Mouse (Mus musculus): ENCODE data around the gene Ccdc115. TPM values are rescaled to one million over a fixed set of nuclear protein-coding genes. Genes with fewer than 3 reads are reported as not detected.
"Not testable (repeated sequence)": the region's sequence is repeated elsewhere in the genome, so short reads cannot be mapped to it uniquely, and the experiment has no call there.

Gene Ccdc115
- polyA plus RNA-seq, 1 experiment from 2014 or later, result 21.0 TPM

DNA sequence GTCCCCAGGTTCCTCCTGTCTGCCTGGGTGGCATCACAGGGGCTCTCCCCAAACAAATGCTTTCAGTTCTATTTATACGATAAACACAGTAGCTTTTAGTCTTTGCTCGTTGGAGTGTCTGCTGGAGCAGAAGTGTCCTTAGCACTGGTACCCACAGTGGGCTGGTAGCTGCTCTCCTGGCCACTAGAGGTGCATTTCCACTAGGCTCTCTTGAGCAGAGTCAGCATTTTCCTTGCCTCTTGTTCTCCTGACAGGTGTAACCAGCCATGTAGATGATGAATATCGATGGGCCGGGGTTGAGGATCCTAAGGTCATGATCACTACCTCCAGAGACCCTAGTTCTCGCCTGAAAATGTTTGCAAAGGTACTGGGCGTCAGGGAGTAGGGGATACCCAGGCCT lies 3.7 kb upstream of the Ccdc115 start:
- no peak for DNase-seq
- Histone ChIP-seq H3K4me1 (ENCODE audit: insufficient read depth) (peaks cover 9% of the 10 kb centered on the region), H3K27me3 (ENCODE audit: insufficient read depth, low read length) (no peaks in the 10 kb centered on the region), H3K9ac (replicated peaks) (no peak overlapping the region), H3K4me2 (ENCODE audit: low read depth, low read length) (no peak overlapping the region), H3K27ac (ENCODE audit: low read depth) (no peak overlapping the region), H3K4me3 (ENCODE audit: low read depth, low read length) (no peak overlapping the region), H3K36me3 (replicated peaks; ENCODE audit: insufficient read depth, low read length) (peaks cover 39% of the 10 kb centered on the region), H3K9me3 (ENCODE audit: low read length) (no peaks in the 10 kb centered on the region)
- 85% methylated on average over 6 of the region's 6 CpGs for WGBS (ENCODE audit: insufficient replicate concordance)
- no peak for TF ChIP-seq EP300 (IDR thresholded peaks at IDR 0.05; ENCODE audit: low read depth)
- no peak for TF ChIP-seq CTCF (IDR thresholded peaks at IDR 0.05; ENCODE audit: low read depth)
- no peak for ATAC-seq

DNA sequence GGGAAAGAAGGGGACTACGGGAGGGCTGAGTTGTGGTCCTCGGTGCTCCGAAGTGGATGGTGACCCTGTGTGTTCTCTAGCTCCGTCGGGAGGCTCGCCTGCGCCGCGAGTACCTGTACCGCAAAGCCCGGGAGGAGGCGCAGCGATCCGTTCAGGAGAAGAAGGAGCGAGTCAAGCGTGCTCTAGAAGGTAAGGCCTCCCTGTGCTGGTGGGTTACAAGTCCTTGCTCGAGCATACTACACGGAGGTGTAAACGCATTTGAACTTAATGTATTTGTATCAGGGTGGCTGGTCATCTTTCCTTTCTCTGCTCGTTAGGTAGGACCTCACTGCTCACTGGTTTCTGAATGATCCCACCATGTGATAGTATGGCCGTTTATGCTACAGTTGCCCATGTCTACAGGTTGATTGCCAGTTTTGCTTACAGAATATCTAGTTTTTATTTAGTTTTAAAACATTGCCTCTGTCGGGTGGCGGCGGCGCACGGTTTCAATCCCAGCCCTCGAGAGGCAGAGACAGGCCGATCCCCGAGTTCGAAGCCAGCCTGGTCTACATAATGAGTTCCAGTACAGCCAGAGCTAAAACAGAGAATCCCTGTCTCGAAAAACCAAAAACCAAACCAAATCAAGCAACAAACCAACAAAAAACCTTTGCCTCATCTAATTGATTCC lies 624 bp upstream of the Ccdc115 start:
- Histone ChIP-seq H3K4me2 (ENCODE audit: low read depth, low read length) (peak overlapping the region; percentile 67), H3K4me3 (ENCODE audit: low read depth, low read length) (peak overlapping the region; percentile 59), H3K4me1 (ENCODE audit: insufficient read depth) (peaks cover 9% of the 10 kb centered on the region), H3K9ac (replicated peaks) (peak overlapping the region; percentile 49), H3K36me3 (replicated peaks; ENCODE audit: insufficient read depth, low read length) (peaks cover 33% of the 10 kb centered on the region), H3K27me3 (ENCODE audit: insufficient read depth, low read length) (no peaks in the 10 kb centered on the region), H3K27ac (ENCODE audit: low read depth) (peak overlapping the region; percentile 23), H3K9me3 (ENCODE audit: low read length) (no peaks in the 10 kb centered on the region)
- TF ChIP-seq EP300 (IDR thresholded peaks at IDR 0.05; ENCODE audit: low read depth) (no peak), CTCF (IDR thresholded peaks at IDR 0.05; ENCODE audit: low read depth) (peak; percentile 50)
- WGBS (ENCODE audit: insufficient replicate concordance), result 4% methylated on average over 31 of the region's 31 CpGs
- DNase-seq (peak; percentile 25), ATAC-seq (peak; percentile 28)

DNA sequence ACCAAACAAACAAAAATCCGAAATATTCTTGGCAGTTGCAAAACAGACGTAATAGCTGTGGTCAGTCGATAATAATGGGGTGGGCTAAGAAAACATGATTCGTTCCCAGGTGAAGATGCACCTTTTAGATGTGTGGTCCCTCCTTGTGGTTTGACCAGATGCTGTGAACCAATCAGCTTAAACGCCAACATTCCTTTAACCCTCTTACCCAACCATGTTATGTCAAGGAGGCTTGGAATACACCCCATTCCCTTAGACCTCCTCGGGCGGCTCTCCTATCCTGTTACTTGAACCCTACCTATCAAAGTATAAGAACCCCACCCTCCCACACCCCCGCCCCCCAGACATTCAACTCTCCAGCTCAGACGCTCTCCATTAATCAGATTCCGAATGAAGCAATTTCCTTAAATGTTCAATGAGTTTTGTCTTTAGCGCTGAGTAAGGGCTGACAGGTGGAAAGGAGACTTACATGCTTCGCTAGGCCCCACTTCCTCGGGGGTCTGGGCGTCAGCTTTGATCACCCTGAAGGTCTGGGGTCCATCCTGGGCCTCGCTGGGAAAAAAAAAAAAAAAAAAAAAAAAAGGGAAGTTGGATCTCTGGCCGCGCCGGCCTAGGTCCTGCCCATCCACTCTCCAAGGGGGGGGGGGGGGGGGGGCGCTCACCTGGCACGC lies 956 bp downstream of the Ccdc115 start:
- Histone ChIP-seq H3K9ac (replicated peaks) (peak overlapping the region; percentile 63), H3K4me1 (ENCODE audit: insufficient read depth) (peaks cover 13% of the 10 kb centered on the region), H3K4me3 (ENCODE audit: low read depth, low read length) (peak overlapping the region; percentile 59), H3K27me3 (ENCODE audit: insufficient read depth, low read length) (no peaks in the 10 kb centered on the region), H3K4me2 (ENCODE audit: low read depth, low read length) (peak overlapping the region; percentile 95), H3K36me3 (replicated peaks; ENCODE audit: insufficient read depth, low read length) (peaks cover 17% of the 10 kb centered on the region), H3K9me3 (ENCODE audit: low read length) (no peaks in the 10 kb centered on the region), H3K27ac (ENCODE audit: low read depth) (no peak overlapping the region)
- 40% methylated on average over 14 of the region's 20 CpGs for WGBS (ENCODE audit: insufficient replicate concordance)
- ATAC-seq (no peak), DNase-seq (no peak)
- no peak for TF ChIP-seq CTCF (IDR thresholded peaks at IDR 0.05; ENCODE audit: low read depth)
- TF ChIP-seq EP300 (IDR thresholded peaks at IDR 0.05; ENCODE audit: low read depth), result no peak

DNA sequence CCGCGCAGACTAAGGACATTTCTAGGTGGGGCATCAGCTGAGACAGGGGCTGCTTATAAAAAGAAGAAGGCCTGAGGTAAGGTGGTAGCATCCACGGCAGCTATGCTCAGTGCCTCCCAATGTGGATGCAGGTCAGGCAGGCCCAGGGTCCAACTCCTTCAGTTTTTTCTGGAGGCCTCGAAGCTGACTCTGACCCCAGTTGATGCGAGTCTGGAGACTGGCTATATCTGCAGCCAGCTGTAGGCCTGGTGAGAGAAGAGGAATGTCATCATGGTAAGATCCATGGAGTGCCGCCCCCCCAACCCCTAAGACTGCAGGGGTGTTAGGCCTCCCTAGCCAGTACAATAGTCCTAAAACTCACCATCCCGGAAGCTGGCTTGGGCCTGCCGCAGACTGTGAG lies 2.1 kb downstream of the Ccdc115 start:
- H3K27me3 ChIP-seq (ENCODE audit: insufficient read depth, low read length); H3K27ac ChIP-seq (ENCODE audit: low read depth); ATAC-seq; H3K9me3 ChIP-seq (ENCODE audit: low read length); H3K4me3 ChIP-seq (ENCODE audit: low read depth, low read length); H3K9ac ChIP-seq (replicated peaks); H3K4me2 ChIP-seq (ENCODE audit: low read depth, low read length); H3K36me3 ChIP-seq (replicated peaks; ENCODE audit: insufficient read depth, low read length); DNase-seq: not testable (repeated sequence)
- 93% methylated on average over 8 of the region's 8 CpGs for WGBS (ENCODE audit: insufficient replicate concordance)
- peaks cover 16% of the 10 kb centered on the region for H3K4me1 ChIP-seq (ENCODE audit: insufficient read depth)

DNA sequence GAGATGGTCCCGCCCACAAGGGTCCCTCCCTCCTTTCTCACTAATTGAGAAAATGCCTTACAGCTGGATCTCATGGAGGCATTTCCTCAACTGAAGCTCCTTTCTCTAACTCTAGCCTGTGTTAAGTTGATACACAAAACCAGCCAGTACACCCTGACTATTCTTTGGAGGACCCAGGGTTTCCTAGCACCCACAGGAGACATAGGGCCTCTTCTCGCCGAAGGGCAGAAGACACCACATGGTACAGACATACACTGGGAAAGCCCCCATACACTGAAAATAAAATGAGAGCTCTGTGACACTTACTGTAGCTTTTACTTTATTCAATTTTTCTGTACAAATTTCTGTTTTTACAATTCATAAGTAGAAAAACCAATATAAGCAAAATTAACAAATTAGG lies 3.1 kb downstream of the Ccdc115 start:
- DNase-seq (no peak), ATAC-seq (no peak)
- no peak for TF ChIP-seq EP300 (IDR thresholded peaks at IDR 0.05; ENCODE audit: low read depth)
- no peak for TF ChIP-seq CTCF (IDR thresholded peaks at IDR 0.05; ENCODE audit: low read depth)
- peaks cover 10% of the 10 kb centered on the region for H3K9me3 ChIP-seq (ENCODE audit: low read length)
- 71% methylated on average over 3 of the region's 3 CpGs for WGBS (ENCODE audit: insufficient replicate concordance)
- no peak overlapping the region for H3K9ac ChIP-seq (replicated peaks)
- H3K36me3 ChIP-seq (replicated peaks; ENCODE audit: insufficient read depth, low read length), result 0 out of 2 replicates have a peak, but pooled peaks cover 2% of the 10 kb centered on the region
- no peak overlapping the region for H3K4me3 ChIP-seq (ENCODE audit: low read depth, low read length)
- H3K4me1 ChIP-seq (ENCODE audit: insufficient read depth), result peaks cover 16% of the 10 kb centered on the region
- no peaks in the 10 kb centered on the region for H3K27me3 ChIP-seq (ENCODE audit: insufficient read depth, low read length)
- no peak overlapping the region for H3K27ac ChIP-seq (ENCODE audit: low read depth)
- no peak overlapping the region for H3K4me2 ChIP-seq (ENCODE audit: low read depth, low read length)

DNA sequence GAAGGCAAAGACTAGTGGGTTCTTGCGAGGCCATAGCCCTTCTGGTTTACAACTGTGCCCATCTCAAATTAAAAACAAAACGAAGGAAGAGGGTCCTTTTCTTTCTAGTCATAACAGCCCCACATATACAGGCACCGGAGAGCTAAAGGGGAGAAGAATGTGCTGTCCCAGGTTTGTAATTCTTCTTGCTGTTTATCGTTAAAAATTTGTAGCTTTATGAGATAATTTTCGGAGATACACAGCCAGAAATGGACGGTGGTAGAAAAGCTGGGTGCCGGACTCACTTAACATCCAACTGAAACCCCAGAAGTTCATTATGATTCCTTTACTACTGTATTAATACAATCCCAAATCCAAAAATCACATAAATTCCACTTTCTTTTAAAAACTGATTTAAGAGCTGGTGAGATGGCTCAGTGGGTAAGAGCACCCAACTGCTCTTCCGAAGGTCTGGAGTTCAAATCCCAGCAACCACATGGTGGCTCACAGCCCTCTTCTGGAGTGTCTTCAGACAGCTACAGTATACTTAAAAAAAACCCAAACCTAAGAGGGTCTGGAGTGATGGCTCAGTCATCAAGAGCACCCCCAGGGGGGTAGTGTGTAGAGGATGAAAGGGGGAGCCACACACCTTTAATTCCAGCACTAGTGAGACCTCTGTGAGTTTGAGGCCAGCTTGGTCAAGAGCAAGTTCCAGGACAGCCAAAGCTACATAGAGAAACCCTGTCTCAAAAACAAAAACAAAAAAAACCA lies 3.9 kb downstream of the Ccdc115 start:
- peaks cover 16% of the 10 kb centered on the region for H3K4me1 ChIP-seq (ENCODE audit: insufficient read depth)
- H3K9me3 ChIP-seq (ENCODE audit: low read length), result peaks cover 18% of the 10 kb centered on the region
- H3K36me3 ChIP-seq (replicated peaks; ENCODE audit: insufficient read depth, low read length), result peaks cover 2% of the 10 kb centered on the region; the same call in 1 of the 2 replicates
- H3K27ac ChIP-seq (ENCODE audit: low read depth), result peak overlapping the region; percentile 46; the same call in 1 of the 2 replicates
- DNase-seq (no peak), ATAC-seq (no peak)
- no peaks in the 10 kb centered on the region for H3K27me3 ChIP-seq (ENCODE audit: insufficient read depth, low read length)
- WGBS (ENCODE audit: insufficient replicate concordance), result 33% methylated on average over 8 of the region's 8 CpGs
- TF ChIP-seq CTCF (IDR thresholded peaks at IDR 0.05; ENCODE audit: low read depth) (no peak), EP300 (IDR thresholded peaks at IDR 0.05; ENCODE audit: low read depth) (no peak)
- peak overlapping the region; percentile 61 for H3K9ac ChIP-seq (replicated peaks)
- peak overlapping the region; percentile 78 for H3K4me2 ChIP-seq (ENCODE audit: low read depth, low read length)
- peak overlapping the region; percentile 60 for H3K4me3 ChIP-seq (ENCODE audit: low read depth, low read length)
